Mouse (Mus musculus): ENCODE measurements around the gene Vstm4. TPM values are rescaled to one million over a fixed set of nuclear protein-coding genes. Genes with fewer than 3 reads are reported as not detected.

Vstm4 gene
- 20.3 and 25.4 TPM in 2 replicates for polyA plus RNA-seq (2015; fragmentation: Nextera tagmentation; extraction: Ambion mirVana)

GRCm38 (mm10) chr14:32856681-32857328 is at the start of gene Vstm4:
TSS of gene Vstm4 (plus strand) at chr14:32856756.
- H3K4me1 ChIP-seq (replicated peaks): peaks cover 49% of the 10 kb centered on the region
- ATAC-seq (replicated peaks; ENCODE audit: insufficient number of reproducible peaks, insufficient read depth, low FRiP score, low read depth): peak; percentile 73
- under 1% methylated on average over 62 of the region's 68 CpGs for WGBS
- H3K9me3 ChIP-seq (replicated peaks): no peaks in the 10 kb centered on the region
- H3K27ac ChIP-seq: peak within 1 kb of the TSS; percentile 71
- no peaks in the 10 kb centered on the region for H3K27me3 ChIP-seq
- no peaks in the 10 kb centered on the region for H3K36me3 ChIP-seq
- peak within 1 kb of the TSS; percentile 72 for H3K4me2 ChIP-seq
- H3K9ac ChIP-seq: peak within 1 kb of the TSS; percentile 73
- H3K4me3 ChIP-seq: peak within 1 kb of the TSS; percentile 64

GRCm38 (mm10) chr14:32810111-32810510 is 46.4 kb upstream of the Vstm4 start:
- Histone ChIP-seq H3K4me1 (replicated peaks) (peaks cover 6% of the 10 kb centered on the region), H3K27ac (no peak overlapping the region), H3K36me3 (no peaks in the 10 kb centered on the region), H3K9me3 (replicated peaks) (no peaks in the 10 kb centered on the region), H3K9ac (no peak overlapping the region), H3K4me2 (no peak overlapping the region), H3K4me3 (no peak overlapping the region), H3K27me3 (no peaks in the 10 kb centered on the region)
- no peak for ATAC-seq (replicated peaks; ENCODE audit: insufficient number of reproducible peaks, insufficient read depth, low FRiP score, low read depth)

- H3K4me1 ChIP-seq (replicated peaks): peaks cover 18% of the 10 kb centered on the region
- H3K9me3 ChIP-seq (replicated peaks): no peaks in the 10 kb centered on the region
- H3K27ac ChIP-seq: no peak overlapping the region
- H3K4me3 ChIP-seq: no peak overlapping the region
- no peak overlapping the region for H3K4me2 ChIP-seq
- WGBS: 68% methylated on average over 6 of the region's 6 CpGs
- no peaks in the 10 kb centered on the region for H3K36me3 ChIP-seq
- no peak for ATAC-seq (replicated peaks; ENCODE audit: insufficient number of reproducible peaks, insufficient read depth, low FRiP score, low read depth)
- no peak overlapping the region for H3K9ac ChIP-seq
- H3K27me3 ChIP-seq: no peaks in the 10 kb centered on the region
Observed at GRCm38 (mm10) chr14:32812429-32812828, 44.1 kb upstream of the Vstm4 start.

GRCm38 (mm10) chr14:32814961-32815360 is 41.6 kb upstream of the Vstm4 start:
- 47% methylated on average over 4 of the region's 4 CpGs for WGBS
- no peak overlapping the region for H3K4me2 ChIP-seq

GRCm38 (mm10) chr14:32816533-32816932 is 40.0 kb upstream of the Vstm4 start:
- H3K9ac ChIP-seq: no peak overlapping the region
- peaks cover 33% of the 10 kb centered on the region for H3K4me1 ChIP-seq (replicated peaks)
- WGBS: 65% methylated on average over 4 of the region's 4 CpGs
- H3K27me3 ChIP-seq: no peaks in the 10 kb centered on the region
- no peak for ATAC-seq (replicated peaks; ENCODE audit: insufficient number of reproducible peaks, insufficient read depth, low FRiP score, low read depth)
- no peaks in the 10 kb centered on the region for H3K9me3 ChIP-seq (replicated peaks)
- no peaks in the 10 kb centered on the region for H3K36me3 ChIP-seq
- H3K4me2 ChIP-seq: no peak overlapping the region
- H3K27ac ChIP-seq: peak overlapping the region; percentile 73
- no peak overlapping the region for H3K4me3 ChIP-seq

More at GRCm38 (mm10) chr14:32814961-32815360, 41.6 kb upstream of the Vstm4 start:
- no peak overlapping the region for H3K9ac ChIP-seq
- no peaks in the 10 kb centered on the region for H3K9me3 ChIP-seq (replicated peaks)
- H3K4me3 ChIP-seq: no peak overlapping the region
- ATAC-seq (replicated peaks; ENCODE audit: insufficient number of reproducible peaks, insufficient read depth, low FRiP score, low read depth): no peak
- H3K4me1 ChIP-seq (replicated peaks): peaks cover 33% of the 10 kb centered on the region
- H3K27me3 ChIP-seq: no peaks in the 10 kb centered on the region
- no peak overlapping the region for H3K27ac ChIP-seq
- H3K36me3 ChIP-seq: no peaks in the 10 kb centered on the region

GRCm38 (mm10) chr14:32817258-32817657 is 39.3 kb upstream of the Vstm4 start:
- Histone ChIP-seq H3K27ac (peak overlapping the region; percentile 73), H3K9ac (no peak overlapping the region), H3K9me3 (replicated peaks) (no peaks in the 10 kb centered on the region), H3K27me3 (no peaks in the 10 kb centered on the region), H3K36me3 (no peaks in the 10 kb centered on the region), H3K4me2 (peak overlapping the region; percentile 24), H3K4me3 (no peak overlapping the region), H3K4me1 (replicated peaks) (peaks cover 33% of the 10 kb centered on the region)
- WGBS: 27% methylated on average over 7 of the region's 7 CpGs
- ATAC-seq (replicated peaks; ENCODE audit: insufficient number of reproducible peaks, insufficient read depth, low FRiP score, low read depth): peak; percentile 77

GRCm38 (mm10) chr14:32819297-32819696 is 37.3 kb upstream of the Vstm4 start:
- no peak for ATAC-seq (replicated peaks; ENCODE audit: insufficient number of reproducible peaks, insufficient read depth, low FRiP score, low read depth)

GRCm38 (mm10) chr14:32822812-32823211 is 33.7 kb upstream of the Vstm4 start:
- 75% methylated on average over 4 of the region's 4 CpGs for WGBS
- no peak overlapping the region for H3K4me2 ChIP-seq
- H3K4me1 ChIP-seq (replicated peaks): peaks cover 25% of the 10 kb centered on the region
- H3K9ac ChIP-seq: no peak overlapping the region
- no peak for ATAC-seq (replicated peaks; ENCODE audit: insufficient number of reproducible peaks, insufficient read depth, low FRiP score, low read depth)
- no peaks in the 10 kb centered on the region for H3K9me3 ChIP-seq (replicated peaks)
- H3K36me3 ChIP-seq: no peaks in the 10 kb centered on the region
- no peak overlapping the region for H3K27ac ChIP-seq
- no peaks in the 10 kb centered on the region for H3K27me3 ChIP-seq
- no peak overlapping the region for H3K4me3 ChIP-seq

More at GRCm38 (mm10) chr14:32819297-32819696, 37.3 kb upstream of the Vstm4 start:
- Histone ChIP-seq H3K36me3 (no peaks in the 10 kb centered on the region), H3K27me3 (no peaks in the 10 kb centered on the region), H3K27ac (no peak overlapping the region), H3K4me1 (replicated peaks) (peaks cover 35% of the 10 kb centered on the region), H3K4me3 (no peak overlapping the region), H3K9me3 (replicated peaks) (no peaks in the 10 kb centered on the region), H3K9ac (no peak overlapping the region), H3K4me2 (no peak overlapping the region)
- WGBS: 50% methylated on average over 1 of the region's 1 CpGs

- no peaks in the 10 kb centered on the region for H3K27me3 ChIP-seq
- H3K9ac ChIP-seq: no peak overlapping the region
- H3K27ac ChIP-seq: no peak overlapping the region
- H3K4me3 ChIP-seq: no peak overlapping the region
- peaks cover 26% of the 10 kb centered on the region for H3K4me1 ChIP-seq (replicated peaks)
- WGBS: 73% methylated on average over 3 of the region's 3 CpGs
- H3K9me3 ChIP-seq (replicated peaks): no peaks in the 10 kb centered on the region
- H3K4me2 ChIP-seq: no peak overlapping the region
- H3K36me3 ChIP-seq: no peaks in the 10 kb centered on the region
- ATAC-seq (replicated peaks; ENCODE audit: insufficient number of reproducible peaks, insufficient read depth, low FRiP score, low read depth): no peak
Observed at GRCm38 (mm10) chr14:32823861-32824260, 32.7 kb upstream of the Vstm4 start.

GRCm38 (mm10) chr14:32824267-32825150 is 32.0 kb upstream of the Vstm4 start:
- no peaks in the 10 kb centered on the region for H3K27me3 ChIP-seq
- 54% methylated on average over 14 of the region's 14 CpGs for WGBS
- ATAC-seq (replicated peaks; ENCODE audit: insufficient number of reproducible peaks, insufficient read depth, low FRiP score, low read depth): no peak
- H3K9me3 ChIP-seq (replicated peaks): no peaks in the 10 kb centered on the region
- no peaks in the 10 kb centered on the region for H3K36me3 ChIP-seq
- H3K4me2 ChIP-seq: no peak overlapping the region
- H3K4me1 ChIP-seq (replicated peaks): peaks cover 23% of the 10 kb centered on the region
- no peak overlapping the region for H3K9ac ChIP-seq
- H3K27ac ChIP-seq: no peak overlapping the region; the same call in 1 of the 2 replicates
- no peak overlapping the region for H3K4me3 ChIP-seq

- peaks cover 23% of the 10 kb centered on the region for H3K4me1 ChIP-seq (replicated peaks)
- H3K9me3 ChIP-seq (replicated peaks): no peaks in the 10 kb centered on the region
- H3K4me3 ChIP-seq: no peak overlapping the region
- no peaks in the 10 kb centered on the region for H3K27me3 ChIP-seq
- peak; percentile 53; the same call in 1 of the 2 replicates for ATAC-seq (replicated peaks; ENCODE audit: insufficient number of reproducible peaks, insufficient read depth, low FRiP score, low read depth)
- 10% methylated on average over 11 of the region's 11 CpGs for WGBS
- H3K4me2 ChIP-seq: peak overlapping the region; percentile 27
- H3K9ac ChIP-seq: no peak overlapping the region
- no peaks in the 10 kb centered on the region for H3K36me3 ChIP-seq
- no peak overlapping the region for H3K27ac ChIP-seq
Observed at GRCm38 (mm10) chr14:32825426-32826032, 31.0 kb upstream of the Vstm4 start.

Measured in heart, embryonic 15.5 days (tissue).